Mouse (Mus musculus) olfactory bulb, adult 2 months (tissue): Measurements from ENCODE around the gene Man2a2.

Experiments
- CTCF ChIP-seq: fragments of 200-500 bp; IDR thresholded peaks from 2 replicates; pipeline ENCODE4 v1.5.1; 2012; ENCODE audit warnings: low read depth, mild to moderate bottlenecking, low read length, moderate library complexity; ENCODE audit not compliant: insufficient read depth
- POLR2A ChIP-seq: fragments of 200-500 bp; IDR thresholded peaks from 2 replicates; pipeline ENCODE4 v1.6.1; 2012; ENCODE audit warnings: mild to moderate bottlenecking, low read depth, low read length, moderate library complexity; ENCODE audit not compliant: insufficient read depth

- no peak for TF ChIP-seq CTCF
- TF ChIP-seq POLR2A, result no peak
Measured at GRCm38 (mm10) chr7:80323336-80323735, 47.8 kb downstream of the Man2a2 start.
